Mouse (Mus musculus): ENCODE results near the gene Gm20219. TPM values are rescaled to one million over a fixed set of nuclear protein-coding genes. Genes with fewer than 3 reads are reported as not detected.
"Not testable (repeated sequence)": the region's sequence is repeated elsewhere in the genome, so short reads cannot be mapped to it uniquely, and the experiment has no call there.

The Gm20219 gene
- total RNA-seq, 2 experiments from 2014 or later = 0.20 to 0.23 TPM

- DNase-seq = no peak
Measured at GRCm38 (mm10) chr17:56512310-56512709, 41.9 kb downstream of the Gm20219 start, which contains the start of gene Znrf4. Gene Znrf4, minus strand, starts transcription at chr17:56512431.

GRCm38 (mm10) chr17:56511707-56512090 lies 42.5 kb downstream of the Gm20219 start:
- DNase-seq = no peak

- no peak for DNase-seq
Measured at GRCm38 (mm10) chr17:56510970-56511706, 43.0 kb downstream of the Gm20219 start.

- no peak for DNase-seq
Measured at GRCm38 (mm10) chr17:56510473-56510969, 43.7 kb downstream of the Gm20219 start.

- DNase-seq = no peak
Measured at GRCm38 (mm10) chr17:56509707-56510472, 44.3 kb downstream of the Gm20219 start.

- no peak for DNase-seq
Measured at GRCm38 (mm10) chr17:56509021-56509640, 45.1 kb downstream of the Gm20219 start.

- peak; percentile 95 to 97 for DNase-seq
Measured at GRCm38 (mm10) chr17:56507161-56508068, 46.8 kb downstream of the Gm20219 start.

GRCm38 (mm10) chr17:56506417-56507065 lies 47.6 kb downstream of the Gm20219 start:
- DNase-seq = no peak

GRCm38 (mm10) chr17:56505401-56505800 lies 48.8 kb downstream of the Gm20219 start:
- no peak for DNase-seq

GRCm38 (mm10) chr17:56502526-56502925 lies 51.7 kb downstream of the Gm20219 start:
- peak; percentile 30 to 41 for DNase-seq

- DNase-seq = not testable (repeated sequence)
Measured at GRCm38 (mm10) chr17:56501635-56502400, 52.4 kb downstream of the Gm20219 start.

Other genes starting within 250 kb of the Gm20219 start
- 10 to 100 TPM; 29.6 to 30.3 TPM for gene Kdm4b, start 228.3 kb downstream of the Gm20219 start, total RNA-seq (2021)
- gene Ptprs, start 77.9 kb downstream of the Gm20219 start, total RNA-seq (2021) = 10 to 100 TPM; 50.3 to 54.3 TPM
- gene Znrf4, start 42.0 kb downstream of the Gm20219 start, total RNA-seq (2021) = not detected
- 10 to 100 TPM; 36.0 to 41.9 TPM for gene Safb2, start 30.2 kb upstream of the Gm20219 start, total RNA-seq (2021)
- gene Safb, start 30.4 kb upstream of the Gm20219 start, total RNA-seq (2021) = 10 to 100 TPM; 59.6 to 68.5 TPM
- gene 2410015M20Rik, start 55.4 kb upstream of the Gm20219 start, total RNA-seq (2021) = 100 to 1,000 TPM; 341 TPM
- 100 to 1,000 TPM; 760 to 782 TPM for gene Rpl36, start 59.0 kb upstream of the Gm20219 start, total RNA-seq (2021)
- 100 to 1,000 TPM; 125 to 130 TPM for gene Lonp1, start 72.5 kb upstream of the Gm20219 start, total RNA-seq (2021)
- gene Catsperd, start 73.8 kb upstream of the Gm20219 start, total RNA-seq (2021) = under 1 TPM in 1 of 2 experiments, not detected in 1; 0.10 TPM
- gene Ranbp3, start 118.9 kb upstream of the Gm20219 start, total RNA-seq (2021) = 10 to 100 TPM; 33.8 to 35.7 TPM
- 100 to 1,000 TPM; 844 to 954 TPM for gene Ndufa11, start 163.4 kb upstream of the Gm20219 start, total RNA-seq (2021)
- gene Vmac, start 163.6 kb upstream of the Gm20219 start, total RNA-seq (2021) = 1 to 10 TPM; 3.3 to 4.5 TPM
- gene Nrtn, start 203.1 kb upstream of the Gm20219 start, total RNA-seq (2021) = 10 to 100 TPM; 25.1 to 32.1 TPM
- gene Dus3l, start 210.4 kb upstream of the Gm20219 start, total RNA-seq (2021) = 10 to 100 TPM; 15.3 to 16.1 TPM
- under 1 TPM in 1 of 2 experiments, not detected in 1; 0.32 TPM for gene Prr22, start 215.9 kb upstream of the Gm20219 start, total RNA-seq (2021)

Data from heart, adult 18-20 months (tissue).